Mouse (Mus musculus) mouse embryonic stem cell (cell line): ENCODE measurements around the gene Fads3.

ENCODE experiments used
- in situ Hi-C, 2 experiments: fragments of 300-500 bp; cut with MboI; formaldehyde crosslinking; loops; 1 replicate in 1 of 2; 3 replicates in 1 of 2; pipeline ENCODE4 v1.14.3; 2019 to 2020; ENCODE audit warnings: low sequenced_read_pairs in 2 of 2, low pct_unique_long_range_greater_than_20kb in 1 of 2, mixed read lengths in 1 of 2; ENCODE audit not compliant: unreplicated experiment in 1 of 2

Gene Fads3

DNA sequence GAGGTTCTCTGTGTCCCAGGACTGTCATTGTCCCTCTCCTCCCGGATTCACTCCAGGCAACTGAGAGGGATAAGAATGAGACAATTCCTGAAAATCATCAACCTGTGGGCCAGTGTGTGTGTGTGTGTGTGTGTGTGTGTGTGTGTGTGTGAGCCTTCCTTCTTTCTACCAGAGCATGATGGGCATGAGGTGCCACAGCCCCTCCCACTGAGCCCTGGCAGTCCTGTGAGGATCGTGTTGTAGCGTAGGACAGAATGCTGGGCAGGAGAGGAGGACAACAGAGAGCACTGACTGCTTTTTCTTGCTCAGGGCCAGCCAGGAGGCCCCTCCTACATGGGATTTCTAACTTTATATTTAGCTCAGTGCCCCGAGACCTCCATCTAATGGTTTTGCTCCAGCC is 1.4 kb downstream of the Fads3 start:
- in situ Hi-C loops: no loop called here

DNA sequence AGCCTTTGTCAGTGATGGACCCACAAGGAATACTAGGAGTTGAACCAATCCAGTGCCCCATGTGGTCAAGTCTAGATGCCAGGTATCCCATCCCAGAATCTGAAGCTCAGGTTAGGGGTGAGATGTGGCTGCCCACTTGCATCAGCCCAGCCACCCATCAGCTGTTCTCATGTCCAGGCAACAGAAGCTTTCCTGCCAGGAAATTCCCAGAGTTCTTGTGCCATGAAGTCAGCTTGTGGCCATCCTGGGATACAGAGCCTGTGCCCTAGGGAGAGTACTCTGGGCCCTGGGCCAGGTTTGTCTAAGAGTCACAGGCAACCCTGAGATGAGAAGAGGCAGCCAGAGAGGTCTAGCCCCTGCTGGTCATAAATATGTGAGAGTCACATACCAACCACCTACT is 2.3 kb downstream of the Fads3 start:
- in situ Hi-C loops: no loop called here

DNA sequence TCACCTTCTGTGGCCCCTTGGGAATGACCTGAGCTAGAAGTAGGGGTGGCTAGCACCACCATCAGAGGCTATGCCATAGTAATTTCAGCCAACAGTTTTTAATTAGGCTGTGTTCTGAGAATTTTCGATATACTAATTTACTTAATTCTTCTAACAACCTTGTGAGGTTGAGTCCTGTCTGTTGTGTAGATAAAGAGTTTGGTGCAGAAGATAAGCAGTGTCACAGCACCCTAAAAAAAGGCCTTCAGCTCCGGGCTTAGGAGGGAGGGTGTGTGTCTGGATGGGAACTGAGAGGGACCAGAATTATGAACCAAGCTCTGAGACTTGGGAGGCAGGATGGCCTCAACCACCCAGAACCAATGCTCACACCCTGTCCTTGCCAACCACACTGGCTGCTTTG is 4.3 kb downstream of the Fads3 start:
- in situ Hi-C loops: no loop called here

DNA sequence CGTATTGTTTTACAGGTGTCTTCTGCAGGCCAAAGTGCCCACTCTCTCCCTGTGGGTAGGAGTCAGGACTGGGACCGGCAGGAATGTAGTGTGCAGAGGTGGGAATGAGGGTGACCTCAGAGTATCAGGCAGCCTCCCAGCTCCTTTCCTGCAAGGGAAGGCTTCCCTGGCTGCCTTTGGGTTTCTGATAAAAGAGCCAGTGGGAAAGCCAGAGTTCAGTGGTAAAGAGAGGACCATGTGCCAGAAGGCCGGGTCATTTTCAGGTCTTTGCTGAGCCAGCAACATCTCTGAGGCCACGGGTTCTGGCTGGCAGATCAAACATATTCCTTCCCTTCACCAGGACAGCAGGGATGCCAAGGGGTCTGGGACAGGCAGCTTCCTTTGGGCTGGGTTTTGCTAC is 5.0 kb downstream of the Fads3 start:
- in situ Hi-C loops: no loop called here

DNA sequence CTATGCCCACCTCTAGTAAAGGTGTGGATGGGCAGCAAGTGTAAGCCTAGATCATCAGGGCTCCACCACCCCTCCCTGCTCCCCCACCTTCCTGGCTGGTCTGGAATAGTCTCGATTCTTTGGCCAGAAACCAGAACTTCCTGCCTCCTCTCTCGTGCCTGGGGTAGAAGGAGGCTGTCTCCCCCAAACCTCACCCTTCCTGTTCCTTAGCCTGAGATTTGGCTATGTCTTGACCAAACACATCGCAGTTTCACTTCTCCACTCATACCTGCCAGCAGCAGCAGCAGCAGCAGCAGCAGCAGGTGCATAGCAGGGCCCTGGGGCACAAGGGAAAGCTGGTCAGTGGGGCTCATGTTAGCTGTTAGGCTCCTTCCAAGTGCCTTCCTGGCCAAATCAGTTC is 5.6 kb downstream of the Fads3 start:
- in situ Hi-C loops: no loop called here

DNA sequence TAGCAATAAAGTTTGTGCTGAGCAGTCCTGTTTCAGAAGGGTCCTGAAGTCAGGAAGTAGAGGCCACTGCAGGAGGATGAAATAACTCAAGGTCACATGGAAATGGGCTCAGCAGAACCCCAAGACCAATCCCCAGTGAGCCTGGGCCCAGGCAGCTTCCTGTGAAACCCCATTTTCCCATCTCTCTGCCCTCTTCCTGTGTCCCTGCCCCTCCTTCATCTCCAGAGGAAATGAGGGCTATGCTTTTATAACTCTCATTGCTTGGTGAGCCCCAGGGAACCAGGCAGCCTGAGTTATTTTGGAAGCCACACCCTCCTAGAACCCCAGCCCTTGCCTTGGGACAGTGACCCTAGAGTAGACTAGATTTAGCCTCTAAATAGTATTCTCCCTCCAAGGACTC is 8.2 kb downstream of the Fads3 start:
- in situ Hi-C loops: no loop called here

DNA sequence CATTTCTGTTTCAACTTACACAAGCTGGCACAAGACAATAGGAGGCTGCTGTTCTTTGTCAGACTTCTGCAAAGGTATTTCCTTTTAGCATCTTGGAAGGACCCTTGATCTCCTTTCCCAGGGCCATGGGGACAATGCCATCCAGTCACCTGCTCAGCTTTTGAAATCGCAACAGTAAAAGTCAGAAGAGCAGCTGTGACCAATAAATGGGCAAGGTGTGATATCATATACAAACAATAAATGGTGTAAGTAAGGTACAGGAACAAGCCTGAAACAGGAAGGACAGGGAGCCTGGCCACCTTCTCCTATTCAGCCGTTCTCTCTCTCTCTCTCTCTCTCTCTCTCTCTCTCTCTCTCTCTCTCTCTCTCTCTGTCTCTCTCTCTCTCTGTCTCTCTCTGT is 9.1 kb downstream of the Fads3 start:
- in situ Hi-C loops: no loop called here

DNA sequence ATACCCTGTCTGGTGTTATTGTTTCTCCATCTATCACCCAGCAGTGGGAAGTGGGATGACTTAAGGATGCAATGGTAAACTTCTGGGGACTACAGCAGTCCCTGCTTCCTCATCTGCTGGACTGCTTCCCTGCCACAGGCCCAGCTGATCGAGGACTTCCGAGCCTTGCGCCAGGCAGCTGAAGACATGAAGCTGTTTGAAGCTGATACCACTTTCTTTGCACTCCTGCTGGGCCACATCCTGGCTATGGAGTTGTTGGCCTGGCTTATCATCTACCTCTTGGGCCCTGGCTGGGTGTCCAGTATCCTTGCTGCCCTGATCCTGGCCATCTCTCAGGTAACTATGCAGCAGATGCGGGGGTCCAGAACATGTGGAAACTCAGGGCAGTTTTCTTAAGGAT is 11.3 kb downstream of the Fads3 start:
- in situ Hi-C loops: no loop called here

DNA sequence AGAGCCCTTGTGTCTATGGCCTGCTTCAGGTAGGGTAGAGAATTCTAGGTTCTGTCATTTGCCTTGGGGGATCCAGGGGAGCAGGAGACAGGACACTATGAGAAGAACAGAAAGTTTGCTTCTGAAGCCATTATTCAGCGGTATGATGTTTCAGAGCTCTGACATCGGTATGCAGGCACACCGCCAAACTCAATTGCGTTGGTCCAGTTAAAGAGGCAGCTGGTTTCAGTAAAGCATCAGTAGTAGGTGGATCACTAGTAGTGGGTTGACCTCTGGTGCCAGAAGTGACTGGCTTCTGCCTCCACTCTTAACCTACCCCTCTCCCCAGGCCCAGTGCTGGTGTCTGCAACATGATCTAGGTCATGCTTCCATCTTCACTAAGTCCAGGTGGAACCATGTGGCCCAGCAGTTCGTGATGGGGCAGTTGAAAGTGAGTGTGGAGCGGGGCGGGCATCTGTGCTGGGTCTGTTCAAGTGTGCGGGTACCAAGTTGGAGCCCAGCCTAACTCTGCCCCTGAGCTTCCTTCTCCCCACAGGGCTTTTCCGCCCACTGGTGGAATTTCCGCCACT is 12.4 kb downstream of the Fads3 start:
- in situ Hi-C loops: no loop called here

DNA sequence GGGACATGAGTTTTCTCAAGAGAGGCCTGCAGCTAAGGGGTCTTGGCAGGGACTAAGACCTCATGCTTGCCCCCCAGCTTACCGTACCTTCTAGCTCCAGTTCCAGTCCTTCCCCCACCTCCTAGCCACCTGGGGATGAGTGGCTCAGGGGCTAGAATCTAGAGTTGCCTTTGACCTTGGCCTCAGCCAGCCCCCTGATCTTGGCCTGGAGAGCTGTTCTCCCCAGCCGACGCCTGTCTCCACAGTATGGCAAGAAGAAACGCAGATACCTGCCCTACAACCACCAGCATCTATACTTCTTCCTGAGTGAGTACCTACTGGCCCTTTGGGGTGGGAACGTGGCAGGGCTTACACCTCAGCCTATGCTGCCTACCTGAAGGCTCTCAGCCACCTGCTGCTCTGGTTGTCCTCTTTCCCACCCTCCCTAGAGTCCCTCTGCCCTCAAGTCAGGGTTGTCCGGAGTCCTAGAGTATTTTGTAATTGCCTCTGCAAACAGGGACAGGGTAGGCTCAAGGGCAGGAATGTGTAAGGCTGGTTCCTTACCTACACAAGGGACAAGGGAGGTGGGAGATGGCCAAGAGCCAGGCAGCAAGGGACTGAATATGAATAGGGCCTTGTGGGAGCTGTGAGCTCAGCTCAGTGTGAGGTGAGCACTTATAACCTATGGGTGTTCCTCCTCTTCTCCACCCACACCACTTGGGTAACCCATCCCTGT is 13.1 kb downstream of the Fads3 start:
- in situ Hi-C loops: no loop called here

DNA sequence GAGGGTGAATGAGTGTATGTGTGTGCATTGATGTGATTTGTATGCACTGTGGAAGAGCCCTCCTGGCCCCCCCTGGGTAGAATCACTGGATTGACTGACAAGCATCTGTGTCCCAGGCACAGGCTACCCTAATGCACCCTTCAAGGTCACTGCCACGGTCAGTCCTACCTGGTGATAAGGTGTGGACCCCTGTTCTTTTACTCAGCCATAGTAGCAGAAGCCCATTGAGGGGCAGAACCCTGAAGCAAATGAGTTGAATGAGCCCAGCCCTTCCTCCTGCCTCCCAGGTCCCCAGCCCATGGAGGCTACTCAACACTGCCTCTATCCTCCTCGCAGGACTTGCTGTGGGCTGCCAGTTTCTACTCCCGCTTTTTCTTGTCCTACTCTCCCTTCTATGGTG is 13.9 kb downstream of the Fads3 start:
- in situ Hi-C loops: no loop called here

DNA sequence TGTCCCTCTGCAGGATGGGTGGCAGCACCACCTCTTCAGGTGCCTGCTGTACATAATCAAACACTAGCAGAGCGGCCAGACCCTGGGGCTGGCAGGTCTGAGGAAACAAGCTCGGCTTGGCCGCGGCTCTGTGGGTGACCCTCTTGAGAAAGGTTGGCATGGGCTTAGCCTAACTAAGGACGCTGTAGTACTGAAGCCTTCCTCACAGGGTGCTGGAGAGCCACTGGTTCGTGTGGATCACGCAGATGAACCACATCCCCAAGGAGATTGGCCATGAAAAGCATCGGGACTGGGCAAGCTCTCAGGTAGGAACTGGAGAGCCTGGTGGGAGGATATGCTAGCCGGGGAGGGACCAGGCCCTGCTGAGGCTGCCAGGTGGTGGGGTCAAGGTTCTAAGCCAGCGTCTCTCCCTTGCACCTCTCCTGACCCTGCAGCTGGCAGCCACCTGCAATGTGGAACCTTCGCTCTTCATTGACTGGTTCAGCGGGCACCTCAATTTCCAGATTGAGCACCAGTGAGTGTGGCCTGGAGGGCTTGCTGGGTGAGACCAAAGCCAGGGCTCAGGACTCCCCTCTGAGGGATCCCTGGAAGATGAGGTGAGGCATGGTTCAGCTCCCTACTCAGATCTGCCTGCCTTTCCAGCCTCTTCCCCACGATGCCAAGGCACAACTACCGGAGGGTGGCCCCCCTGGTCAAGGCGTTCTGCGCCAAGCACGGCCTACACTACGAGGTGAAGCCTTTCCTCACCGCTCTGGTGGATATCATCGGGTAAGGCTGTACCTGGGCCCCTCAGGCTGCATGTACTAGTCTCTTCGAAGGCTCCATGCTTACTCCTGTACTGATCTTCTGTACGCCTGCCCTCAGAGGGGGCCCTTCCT is 14.7 kb downstream of the Fads3 start:
- in situ Hi-C loops: no loop called here

DNA sequence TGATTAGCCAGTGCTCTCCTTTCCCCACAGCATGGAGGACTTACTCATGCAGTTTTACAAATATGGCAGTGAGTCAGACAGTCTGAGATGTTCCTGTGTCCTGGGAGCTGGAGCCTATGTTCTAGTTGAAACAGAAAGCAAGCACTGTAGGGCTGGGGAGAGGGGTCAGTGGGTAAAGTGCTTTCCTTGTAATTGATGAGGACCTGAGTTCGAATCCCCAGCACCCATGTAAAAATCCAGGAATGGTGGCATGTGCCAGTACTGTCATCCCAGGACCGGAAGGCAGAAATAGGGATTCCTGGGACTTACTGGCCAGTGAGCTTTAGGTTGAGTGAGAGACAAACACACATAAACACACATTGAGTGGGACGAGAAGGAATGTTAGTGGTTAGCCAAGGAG is 15.3 kb downstream of the Fads3 start:
- in situ Hi-C loops: no loop called here

DNA sequence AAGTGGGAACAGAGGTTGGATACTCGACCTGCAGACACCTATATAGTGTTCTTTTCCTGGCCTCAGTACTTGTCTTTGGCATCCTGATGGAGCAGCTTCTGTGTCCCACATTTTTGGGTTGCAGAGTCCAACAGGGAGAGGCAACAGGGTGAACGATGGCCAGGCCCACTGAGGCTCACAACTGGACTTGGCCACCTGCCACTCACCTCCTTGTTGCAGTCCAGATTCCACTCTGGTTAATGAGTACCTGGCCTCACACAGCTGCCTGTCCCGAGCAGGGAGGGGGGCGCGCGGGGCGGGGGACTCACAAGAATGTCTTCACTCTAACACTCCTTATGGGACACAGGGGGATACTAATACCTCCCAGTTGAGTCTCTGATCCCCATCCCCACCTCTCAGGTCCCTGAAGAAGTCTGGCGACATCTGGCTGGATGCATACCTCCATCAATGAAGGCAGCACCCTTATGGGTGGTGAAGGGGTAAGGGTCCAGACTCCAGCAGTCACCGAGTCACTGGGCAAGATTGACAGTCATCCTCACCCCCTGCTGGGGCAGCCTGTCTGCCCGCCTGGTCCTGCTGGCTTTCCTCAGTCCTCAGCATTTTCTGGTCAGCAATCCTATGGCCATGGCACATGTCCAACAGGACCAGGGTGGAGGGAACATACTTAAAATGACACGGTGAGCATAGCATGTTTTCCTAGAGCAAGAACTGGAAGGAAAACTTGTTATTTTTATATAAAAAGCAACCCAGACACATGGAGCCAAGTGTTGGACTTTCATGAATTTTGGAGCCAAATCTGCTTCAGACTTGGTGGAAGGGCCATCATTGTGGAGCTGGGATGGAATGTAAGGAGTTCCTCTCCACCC is 16.4 kb downstream of the Fads3 start:
- in situ Hi-C loops: no loop called here

DNA sequence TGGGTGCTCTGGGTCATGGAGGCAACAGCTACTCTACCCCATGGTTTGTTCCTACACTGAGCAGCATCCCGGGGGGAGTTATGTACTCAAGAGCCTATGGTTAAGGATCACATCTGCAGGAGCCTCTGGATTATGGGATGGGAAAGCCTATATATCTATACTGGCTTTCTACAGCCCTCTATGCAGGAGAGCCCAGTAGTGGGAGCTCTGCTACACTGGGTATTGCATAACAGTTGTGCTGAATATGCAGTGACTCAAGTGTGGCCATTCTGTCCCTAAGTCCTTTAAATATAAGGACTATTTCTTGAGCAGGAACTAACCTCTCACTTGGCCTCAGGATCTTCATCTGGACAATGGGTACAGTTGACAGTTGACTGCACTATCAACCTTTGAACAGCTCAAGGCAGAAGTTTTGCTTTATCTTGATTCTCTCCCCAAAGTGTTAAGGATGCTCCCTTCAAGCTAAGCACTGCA is 17.0 kb downstream of the Fads3 start:
- in situ Hi-C loops: no loop called here

DNA sequence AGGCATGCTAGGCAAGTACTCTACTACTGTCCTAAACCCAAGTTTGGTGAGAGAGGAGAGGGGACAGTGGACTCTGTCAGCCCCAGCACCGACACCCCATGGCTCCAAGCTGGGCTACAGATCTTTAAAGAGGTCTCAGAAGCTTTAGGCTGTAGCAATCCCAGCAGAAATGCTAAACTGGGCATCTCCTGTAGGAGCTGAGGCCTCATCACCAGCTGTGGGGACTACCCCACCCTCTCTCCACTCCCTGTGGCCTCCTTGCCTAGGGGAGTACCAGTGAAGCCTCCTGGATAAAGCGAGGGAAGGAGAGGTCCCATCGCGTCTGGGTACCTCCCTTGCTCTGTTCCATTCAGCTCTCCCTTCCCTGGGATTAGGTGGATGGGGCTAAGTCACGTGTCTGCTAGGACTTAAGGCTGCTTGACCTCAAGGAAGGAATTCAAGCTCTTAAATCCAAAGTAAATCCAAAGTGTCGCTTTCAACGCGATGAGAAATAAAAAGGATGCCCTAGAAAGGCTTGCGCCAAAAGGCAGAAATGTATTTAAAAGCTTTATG is 17.6 kb downstream of the Fads3 start:
- in situ Hi-C loops: no loop called here

DNA sequence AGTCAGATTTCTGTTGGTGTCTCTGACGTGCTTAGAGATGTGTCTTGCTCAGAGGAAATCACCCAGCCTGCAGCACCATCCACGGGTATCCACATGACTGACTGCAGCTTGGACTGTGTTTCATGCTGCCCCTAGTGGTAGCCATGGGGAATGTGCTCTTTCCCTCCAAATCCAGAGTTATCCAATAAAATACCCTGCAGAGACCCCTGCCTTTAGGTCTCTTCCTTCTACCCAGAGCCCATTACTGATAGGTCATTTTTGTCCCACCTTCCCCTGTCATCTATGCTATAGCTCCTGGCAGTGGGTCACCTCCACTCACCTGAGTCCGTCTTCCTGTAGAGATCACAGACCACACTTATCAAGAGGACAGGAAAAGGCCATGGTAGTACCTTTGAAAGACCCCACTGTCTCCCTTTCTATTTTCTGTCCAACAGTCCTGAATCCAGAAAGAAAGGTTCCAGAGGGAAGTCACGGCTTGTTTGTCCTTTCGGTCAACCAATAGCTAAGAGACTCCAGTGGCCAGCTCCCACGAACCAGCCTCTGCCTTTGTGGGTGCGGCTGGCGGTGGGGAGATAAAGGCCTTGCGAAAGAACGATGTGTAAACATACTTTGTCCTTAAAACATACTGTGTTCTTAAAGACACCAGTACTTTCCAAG is 18.7 kb downstream of the Fads3 start:
- in situ Hi-C loops: no loop called here
